In the genomic region with DNA sequence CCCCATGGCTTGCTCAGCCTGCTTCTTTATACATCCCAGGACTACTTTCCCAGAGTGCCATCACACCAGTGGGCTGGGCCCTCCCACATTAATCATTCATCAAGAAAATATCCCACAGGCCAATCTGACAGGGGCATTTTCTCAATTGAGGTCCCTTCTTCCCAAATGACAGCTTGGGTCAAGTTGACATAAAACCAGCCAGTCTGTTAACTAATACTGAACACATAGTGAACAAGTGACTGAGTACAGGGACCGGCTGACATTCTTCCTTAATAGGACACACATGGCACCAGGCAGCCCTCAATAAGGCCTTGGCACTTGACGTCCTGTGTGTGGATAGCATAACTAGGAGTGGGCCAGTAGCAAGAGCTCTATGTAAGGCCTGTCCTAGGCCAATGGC, we compare ENCODE assay signal across 43 mouse cellular contexts. TPM values are rescaled to one million over a fixed set of nuclear protein-coding genes. Genes with fewer than 3 reads are reported as not detected.
"Had no signal": no experiment of that assay in that cellular context is flagged by ENCODE, and none has a peak within 500 bp of the region (broad histone marks: within the 10 kb centered on the region; RNA-seq: fewer than 3 reads in every experiment).

No protein-coding gene starts in this region.

- H3K36me3 ChIP-seq: heart, embryonic 10.5 days; heart, embryonic 12.5 days; heart, embryonic 13.5 days; heart, embryonic 15.5 days; hindbrain, embryonic 10.5 days; hindbrain, embryonic 12.5 days; hindbrain, embryonic 13.5 days; hindbrain, embryonic 15.5 days; intestine, embryonic 15.5 days; kidney, embryonic 15.5 days had no signal

- ATAC-seq: hindbrain, embryonic 16.5 days; hindbrain, postnatal 0 days; inflammation-experienced regulatory T-cells, adult 6 months; intestine, embryonic 15.5 days; intestine, embryonic 16.5 days; intestine, postnatal 0 days had no signal

- H3K4me2 ChIP-seq: heart, embryonic 11.5 days; heart, embryonic 12.5 days; heart, embryonic 13.5 days; heart, embryonic 15.5 days; hindbrain, embryonic 12.5 days; hindbrain, embryonic 13.5 days; hindbrain, embryonic 14.5 days; hindbrain, embryonic 15.5 days; intestine, embryonic 15.5 days; kidney, embryonic 15.5 days had no signal

- H3K4me3 ChIP-seq: heart, adult 2 months; heart, embryonic 10.5 days; heart, embryonic 12.5 days; heart, embryonic 13.5 days; heart, embryonic 15.5 days; hindbrain, embryonic 10.5 days; hindbrain, embryonic 12.5 days; hindbrain, embryonic 13.5 days; hindbrain, embryonic 15.5 days; intestine, embryonic 15.5 days; kidney, embryonic 15.5 days; layer of hippocampus, adult 2 months had no signal

- H3K4me1 ChIP-seq: heart, embryonic 10.5 days; heart, embryonic 12.5 days; heart, embryonic 13.5 days; heart, embryonic 15.5 days; hindbrain, embryonic 12.5 days; hindbrain, embryonic 13.5 days; hindbrain, embryonic 15.5 days; intestine, embryonic 15.5 days; kidney, embryonic 15.5 days had no signal

- H3K9ac ChIP-seq: heart, embryonic 12.5 days; heart, embryonic 13.5 days; heart, embryonic 15.5 days; hindbrain, embryonic 12.5 days; hindbrain, embryonic 13.5 days; hindbrain, embryonic 14.5 days; hindbrain, embryonic 15.5 days; intestine, embryonic 15.5 days; kidney, embryonic 15.5 days had no signal

- H3K9me3 ChIP-seq: heart, embryonic 10.5 days; heart, embryonic 12.5 days; heart, embryonic 13.5 days; heart, embryonic 15.5 days; hindbrain, embryonic 10.5 days; hindbrain, embryonic 12.5 days; hindbrain, embryonic 13.5 days; hindbrain, embryonic 15.5 days; intestine, embryonic 15.5 days; kidney, embryonic 15.5 days had no signal

- H3K27me3 ChIP-seq: heart, embryonic 13.5 days; heart, embryonic 15.5 days; hindbrain, embryonic 12.5 days; hindbrain, embryonic 13.5 days; hindbrain, embryonic 15.5 days; intestine, embryonic 15.5 days; kidney, embryonic 15.5 days had no signal

- DNase-seq: heart, adult 2 months; heart, postnatal 10 days; heart, postnatal 14 days; heart, postnatal 36 days; heart, postnatal 4 days; kidney, adult 11 months; kidney, adult 18-20 months; kidney, adult 2 months; kidney, adult 8-10 months; kidney, adult 9 months; kidney, postnatal 10 days; kidney, postnatal 14 days; kidney, postnatal 25 days; kidney, postnatal 36 days; kidney, postnatal 4 days; layer of hippocampus, adult 9-11 months had no signal

- H3K27ac ChIP-seq: heart, adult 2 months; heart, embryonic 10.5 days; heart, embryonic 13.5 days; heart, embryonic 15.5 days; hindbrain, embryonic 10.5 days; hindbrain, embryonic 12.5 days; hindbrain, embryonic 13.5 days; hindbrain, embryonic 14.5 days; hindbrain, embryonic 15.5 days; hindbrain, postnatal 0 days; intestine, embryonic 15.5 days; kidney, embryonic 15.5 days; kidney, postnatal 0 days; layer of hippocampus, adult 2 months had no signal

RNA-seq across cellular contexts. Expression of a gene that starts 35.6 kb away (rescaled TPM):
- total RNA-seq: hematopoietic stem cell, adult 5-6 weeks; hindbrain, postnatal 0 days; layer of hippocampus, adult 18-20 months; layer of hippocampus, adult 2 months; layer of hippocampus, adult 8-10 months; layer of hippocampus, postnatal 10 days; layer of hippocampus, postnatal 14 days; layer of hippocampus, postnatal 25 days had no signal
- polyA plus RNA-seq: heart, embryonic 11.5 days; heart, embryonic 12.5 days; heart, postnatal 0 days; hindbrain, embryonic 10.5 days; hindbrain, embryonic 11.5 days; hindbrain, embryonic 12.5 days; hindbrain, embryonic 13.5 days; hindbrain, embryonic 14.5 days; hindbrain, embryonic 15.5 days; hindbrain, embryonic 16.5 days; hindbrain, postnatal 0 days; inflammation-experienced regulatory T-cells, adult 6 months had no signal

RNA-seq across cellular contexts. Expression of a gene that starts 38.6 kb away (rescaled TPM):
- total RNA-seq: hematopoietic stem cell, adult 5-6 weeks had no signal
- polyA plus RNA-seq: hindbrain, embryonic 10.5 days; inflammation-experienced regulatory T-cells, adult 6 months had no signal
